Mouse (Mus musculus): Measurements from ENCODE around the gene Eefsec. TPM values are rescaled to one million over a fixed set of nuclear protein-coding genes. Genes with fewer than 3 reads are reported as not detected.

Eefsec gene
- polyA plus RNA-seq (2014; fragmentation: Nextera tagmentation; extraction: Ambion mirVana): 41.3 and 48.5 TPM in 2 replicates

GRCm38 (mm10) chr6:88446063-88447002, at the start of gene Eefsec:
Gene Eefsec, minus strand, starts transcription at chr6:88446539.
- Histone ChIP-seq H3K27ac (ENCODE audit: low read depth, low read length) (peak within 1 kb of the TSS; percentile 66), H3K4me1 (replicated peaks; ENCODE audit: control insufficient read depth, insufficient read depth, low read length) (peaks cover 7% of the 10 kb centered on the region; the same call in 1 of the 2 replicates), H3K4me3 (ENCODE audit: low read depth, low read length) (peak within 1 kb of the TSS; percentile 76), H3K9me3 (ENCODE audit: control insufficient read depth, low read length) (no peaks in the 10 kb centered on the region), H3K4me2 (ENCODE audit: low read depth, low read length, severe bottlenecking) (peak within 1 kb of the TSS; percentile 85), H3K9ac (ENCODE audit: low read length) (peak within 1 kb of the TSS; percentile 86), H3K36me3 (ENCODE audit: control insufficient read depth, insufficient read depth, low read length) (no peaks in the 10 kb centered on the region), H3K27me3 (ENCODE audit: control insufficient read depth, insufficient read depth, low read length) (no peaks in the 10 kb centered on the region)
- DNase-seq (ENCODE audit: low spot score): peak; percentile 91
- WGBS: under 1% methylated on average over 60 of the region's 72 CpGs
- ATAC-seq (replicated peaks; ENCODE audit: low FRiP score): peak; percentile 85

GRCm38 (mm10) chr6:88493712-88494111, 47.4 kb upstream of the Eefsec start:
- H3K27me3 ChIP-seq (ENCODE audit: control insufficient read depth, insufficient read depth, low read length): no peaks in the 10 kb centered on the region
- no peaks in the 10 kb centered on the region for H3K4me1 ChIP-seq (replicated peaks; ENCODE audit: control insufficient read depth, insufficient read depth, low read length)
- no peak overlapping the region for H3K9ac ChIP-seq (ENCODE audit: low read length)
- H3K4me2 ChIP-seq (ENCODE audit: low read depth, low read length, severe bottlenecking): no peak overlapping the region
- H3K4me3 ChIP-seq (ENCODE audit: low read depth, low read length): no peak overlapping the region
- H3K27ac ChIP-seq (ENCODE audit: low read depth, low read length): no peak overlapping the region
- no peaks in the 10 kb centered on the region for H3K9me3 ChIP-seq (ENCODE audit: control insufficient read depth, low read length)
- no peak for DNase-seq (ENCODE audit: low spot score)
- H3K36me3 ChIP-seq (ENCODE audit: control insufficient read depth, insufficient read depth, low read length): peaks cover 2% of the 10 kb centered on the region; the same call in 1 of the 2 replicates
- WGBS: 92% methylated on average over 6 of the region's 6 CpGs
- no peak for ATAC-seq (replicated peaks; ENCODE audit: low FRiP score)

GRCm38 (mm10) chr6:88490629-88491354, 44.5 kb upstream of the Eefsec start:
- H3K4me1 ChIP-seq (replicated peaks; ENCODE audit: control insufficient read depth, insufficient read depth, low read length): no peaks in the 10 kb centered on the region
- H3K4me2 ChIP-seq (ENCODE audit: low read depth, low read length, severe bottlenecking): no peak overlapping the region
- ATAC-seq (replicated peaks; ENCODE audit: low FRiP score): no peak
- no peaks in the 10 kb centered on the region for H3K9me3 ChIP-seq (ENCODE audit: control insufficient read depth, low read length)
- peaks cover 2% of the 10 kb centered on the region; the same call in 1 of the 2 replicates for H3K36me3 ChIP-seq (ENCODE audit: control insufficient read depth, insufficient read depth, low read length)
- H3K9ac ChIP-seq (ENCODE audit: low read length): no peak overlapping the region
- no peak for DNase-seq (ENCODE audit: low spot score)
- H3K27ac ChIP-seq (ENCODE audit: low read depth, low read length): no peak overlapping the region
- H3K4me3 ChIP-seq (ENCODE audit: low read depth, low read length): no peak overlapping the region
- 92% methylated on average over 12 of the region's 12 CpGs for WGBS
- no peaks in the 10 kb centered on the region for H3K27me3 ChIP-seq (ENCODE audit: control insufficient read depth, insufficient read depth, low read length)

GRCm38 (mm10) chr6:88489834-88490233, 43.5 kb upstream of the Eefsec start:
- H3K9me3 ChIP-seq (ENCODE audit: control insufficient read depth, low read length): no peaks in the 10 kb centered on the region
- DNase-seq (ENCODE audit: low spot score) (no peak), ATAC-seq (replicated peaks; ENCODE audit: low FRiP score) (no peak)
- no peak overlapping the region for H3K4me3 ChIP-seq (ENCODE audit: low read depth, low read length)
- 92% methylated on average over 6 of the region's 6 CpGs for WGBS
- no peak overlapping the region for H3K27ac ChIP-seq (ENCODE audit: low read depth, low read length)
- H3K4me2 ChIP-seq (ENCODE audit: low read depth, low read length, severe bottlenecking): no peak overlapping the region
- H3K4me1 ChIP-seq (replicated peaks; ENCODE audit: control insufficient read depth, insufficient read depth, low read length): no peaks in the 10 kb centered on the region
- H3K36me3 ChIP-seq (ENCODE audit: control insufficient read depth, insufficient read depth, low read length): peaks cover 2% of the 10 kb centered on the region; the same call in 1 of the 2 replicates
- H3K9ac ChIP-seq (ENCODE audit: low read length): no peak overlapping the region
- H3K27me3 ChIP-seq (ENCODE audit: control insufficient read depth, insufficient read depth, low read length): no peaks in the 10 kb centered on the region

GRCm38 (mm10) chr6:88489026-88489425, 42.7 kb upstream of the Eefsec start:
- H3K4me3 ChIP-seq (ENCODE audit: low read depth, low read length): no peak overlapping the region
- WGBS: 94% methylated on average over 7 of the region's 7 CpGs
- no peaks in the 10 kb centered on the region for H3K4me1 ChIP-seq (replicated peaks; ENCODE audit: control insufficient read depth, insufficient read depth, low read length)
- DNase-seq (ENCODE audit: low spot score) (no peak), ATAC-seq (replicated peaks; ENCODE audit: low FRiP score) (no peak)
- no peak overlapping the region for H3K27ac ChIP-seq (ENCODE audit: low read depth, low read length)
- H3K9ac ChIP-seq (ENCODE audit: low read length): no peak overlapping the region
- H3K27me3 ChIP-seq (ENCODE audit: control insufficient read depth, insufficient read depth, low read length): no peaks in the 10 kb centered on the region
- H3K36me3 ChIP-seq (ENCODE audit: control insufficient read depth, insufficient read depth, low read length): peaks cover 2% of the 10 kb centered on the region; the same call in 1 of the 2 replicates
- H3K4me2 ChIP-seq (ENCODE audit: low read depth, low read length, severe bottlenecking): no peak overlapping the region
- H3K9me3 ChIP-seq (ENCODE audit: control insufficient read depth, low read length): no peaks in the 10 kb centered on the region

- Histone ChIP-seq H3K36me3 (ENCODE audit: control insufficient read depth, insufficient read depth, low read length) (peaks cover 7% of the 10 kb centered on the region; the same call in 1 of the 2 replicates), H3K4me3 (ENCODE audit: low read depth, low read length) (no peak overlapping the region), H3K9me3 (ENCODE audit: control insufficient read depth, low read length) (no peaks in the 10 kb centered on the region), H3K9ac (ENCODE audit: low read length) (no peak overlapping the region), H3K27me3 (ENCODE audit: control insufficient read depth, insufficient read depth, low read length) (no peaks in the 10 kb centered on the region), H3K4me1 (replicated peaks; ENCODE audit: control insufficient read depth, insufficient read depth, low read length) (no peaks in the 10 kb centered on the region), H3K27ac (ENCODE audit: low read depth, low read length) (no peak overlapping the region), H3K4me2 (ENCODE audit: low read depth, low read length, severe bottlenecking) (no peak overlapping the region)
- ATAC-seq (replicated peaks; ENCODE audit: low FRiP score): no peak
- WGBS: 92% methylated on average over 8 of the region's 8 CpGs
- DNase-seq (ENCODE audit: low spot score): peak; percentile 70
Observed at GRCm38 (mm10) chr6:88486893-88487292, 40.6 kb upstream of the Eefsec start.

- no peaks in the 10 kb centered on the region for H3K27me3 ChIP-seq (ENCODE audit: control insufficient read depth, insufficient read depth, low read length)
- no peak overlapping the region for H3K27ac ChIP-seq (ENCODE audit: low read depth, low read length)
- H3K36me3 ChIP-seq (ENCODE audit: control insufficient read depth, insufficient read depth, low read length): peaks cover 7% of the 10 kb centered on the region; the same call in 1 of the 2 replicates
- no peaks in the 10 kb centered on the region for H3K4me1 ChIP-seq (replicated peaks; ENCODE audit: control insufficient read depth, insufficient read depth, low read length)
- no peak overlapping the region for H3K4me2 ChIP-seq (ENCODE audit: low read depth, low read length, severe bottlenecking)
- DNase-seq (ENCODE audit: low spot score) (no peak), ATAC-seq (replicated peaks; ENCODE audit: low FRiP score) (no peak)
- H3K4me3 ChIP-seq (ENCODE audit: low read depth, low read length): no peak overlapping the region
- WGBS: 90% methylated on average over 6 of the region's 6 CpGs
- no peak overlapping the region for H3K9ac ChIP-seq (ENCODE audit: low read length)
- H3K9me3 ChIP-seq (ENCODE audit: control insufficient read depth, low read length): no peaks in the 10 kb centered on the region
Observed at GRCm38 (mm10) chr6:88485378-88485777, 39.0 kb upstream of the Eefsec start.

- ATAC-seq (replicated peaks; ENCODE audit: low FRiP score) (no peak), DNase-seq (ENCODE audit: low spot score) (no peak)
- no peak overlapping the region for H3K4me3 ChIP-seq (ENCODE audit: low read depth, low read length)
- H3K4me1 ChIP-seq (replicated peaks; ENCODE audit: control insufficient read depth, insufficient read depth, low read length): no peaks in the 10 kb centered on the region
- no peak overlapping the region for H3K4me2 ChIP-seq (ENCODE audit: low read depth, low read length, severe bottlenecking)
- H3K27ac ChIP-seq (ENCODE audit: low read depth, low read length): no peak overlapping the region
- H3K27me3 ChIP-seq (ENCODE audit: control insufficient read depth, insufficient read depth, low read length): no peaks in the 10 kb centered on the region
- H3K9me3 ChIP-seq (ENCODE audit: control insufficient read depth, low read length): no peaks in the 10 kb centered on the region
- H3K36me3 ChIP-seq (ENCODE audit: control insufficient read depth, insufficient read depth, low read length): peaks cover 7% of the 10 kb centered on the region; the same call in 1 of the 2 replicates
- no peak overlapping the region for H3K9ac ChIP-seq (ENCODE audit: low read length)
Observed at GRCm38 (mm10) chr6:88483913-88484312, 37.6 kb upstream of the Eefsec start.
